Mouse (Mus musculus): ENCODE data around the gene Gm10645.

The Gm10645 gene

GRCm38 (mm10) chr8:83165931-83166867 lies at the start of gene Gm10645:
Gm10645 (minus strand) TSS chr8:83166170.
- peak in 1 of 2 experiments; percentile 9 for DNase-seq (ENCODE audit: low spot score in 2 of 2)

- no peak for DNase-seq (ENCODE audit: low spot score in 2 of 2)
These were observed 49.1 kb upstream of the Gm10645 start for GRCm38 (mm10) chr8:83215065-83215464.

GRCm38 (mm10) chr8:83210676-83211075 lies 44.7 kb upstream of the Gm10645 start:
- DNase-seq (ENCODE audit: low spot score in 2 of 2) = no peak

- no peak for DNase-seq (ENCODE audit: low spot score in 2 of 2)
These were observed 43.6 kb upstream of the Gm10645 start for GRCm38 (mm10) chr8:83209581-83209980.

- DNase-seq (ENCODE audit: low spot score in 2 of 2) = no peak
These were observed 39.9 kb upstream of the Gm10645 start for GRCm38 (mm10) chr8:83205907-83206306.

GRCm38 (mm10) chr8:83202946-83203345 lies 37.0 kb upstream of the Gm10645 start:
- DNase-seq (ENCODE audit: low spot score in 2 of 2) = no peak

- no peak for DNase-seq (ENCODE audit: low spot score in 2 of 2)
These were observed 34.5 kb upstream of the Gm10645 start for GRCm38 (mm10) chr8:83200191-83201177.

- no peak for DNase-seq (ENCODE audit: low spot score in 2 of 2)
These were observed 33.7 kb upstream of the Gm10645 start for GRCm38 (mm10) chr8:83199715-83200114.

GRCm38 (mm10) chr8:83196088-83196487 lies 30.1 kb upstream of the Gm10645 start:
- DNase-seq (ENCODE audit: low spot score in 2 of 2) = no peak

GRCm38 (mm10) chr8:83189538-83190095 lies 23.6 kb upstream of the Gm10645 start:
- no peak for DNase-seq (ENCODE audit: low spot score in 2 of 2)

GRCm38 (mm10) chr8:83187363-83187962 lies 21.5 kb upstream of the Gm10645 start:
- no peak for DNase-seq (ENCODE audit: low spot score in 2 of 2)

GRCm38 (mm10) chr8:83186376-83186775 lies 20.4 kb upstream of the Gm10645 start:
- no peak for DNase-seq (ENCODE audit: low spot score in 2 of 2)

- no peak for DNase-seq (ENCODE audit: low spot score in 2 of 2)
These were observed 16.8 kb upstream of the Gm10645 start for GRCm38 (mm10) chr8:83182784-83183183.

- no peak for DNase-seq (ENCODE audit: low spot score in 2 of 2)
These were observed 16.0 kb upstream of the Gm10645 start for GRCm38 (mm10) chr8:83181851-83182482.

- DNase-seq (ENCODE audit: low spot score in 2 of 2) = no peak
These were observed 12.3 kb upstream of the Gm10645 start for GRCm38 (mm10) chr8:83178228-83178742.

GRCm38 (mm10) chr8:83177317-83178195 lies 11.6 kb upstream of the Gm10645 start:
- no peak for DNase-seq (ENCODE audit: low spot score in 2 of 2)

GRCm38 (mm10) chr8:83176785-83177184 lies 10.8 kb upstream of the Gm10645 start:
- DNase-seq (ENCODE audit: low spot score in 2 of 2) = no peak

- no peak for DNase-seq (ENCODE audit: low spot score in 2 of 2)
These were observed 9.7 kb upstream of the Gm10645 start for GRCm38 (mm10) chr8:83175680-83176079.

GRCm38 (mm10) chr8:83170894-83171293 lies 4.9 kb upstream of the Gm10645 start:
- DNase-seq (ENCODE audit: low spot score in 2 of 2) = no peak

GRCm38 (mm10) chr8:83169709-83170108 lies 3.7 kb upstream of the Gm10645 start:
- DNase-seq (ENCODE audit: low spot score in 2 of 2) = peak in 1 of 2 experiments; percentile 17
